Mouse (Mus musculus): ENCODE measurements around the gene Fkbp10. TPM values are rescaled to one million over a fixed set of nuclear protein-coding genes. Genes with fewer than 3 reads are reported as not detected.
A peak's percentile ranks its signal among the peaks of the same experiment; 100 is the strongest.

Fkbp10 gene
- polyA plus RNA-seq, 1 experiment = 10.0 TPM

DNA sequence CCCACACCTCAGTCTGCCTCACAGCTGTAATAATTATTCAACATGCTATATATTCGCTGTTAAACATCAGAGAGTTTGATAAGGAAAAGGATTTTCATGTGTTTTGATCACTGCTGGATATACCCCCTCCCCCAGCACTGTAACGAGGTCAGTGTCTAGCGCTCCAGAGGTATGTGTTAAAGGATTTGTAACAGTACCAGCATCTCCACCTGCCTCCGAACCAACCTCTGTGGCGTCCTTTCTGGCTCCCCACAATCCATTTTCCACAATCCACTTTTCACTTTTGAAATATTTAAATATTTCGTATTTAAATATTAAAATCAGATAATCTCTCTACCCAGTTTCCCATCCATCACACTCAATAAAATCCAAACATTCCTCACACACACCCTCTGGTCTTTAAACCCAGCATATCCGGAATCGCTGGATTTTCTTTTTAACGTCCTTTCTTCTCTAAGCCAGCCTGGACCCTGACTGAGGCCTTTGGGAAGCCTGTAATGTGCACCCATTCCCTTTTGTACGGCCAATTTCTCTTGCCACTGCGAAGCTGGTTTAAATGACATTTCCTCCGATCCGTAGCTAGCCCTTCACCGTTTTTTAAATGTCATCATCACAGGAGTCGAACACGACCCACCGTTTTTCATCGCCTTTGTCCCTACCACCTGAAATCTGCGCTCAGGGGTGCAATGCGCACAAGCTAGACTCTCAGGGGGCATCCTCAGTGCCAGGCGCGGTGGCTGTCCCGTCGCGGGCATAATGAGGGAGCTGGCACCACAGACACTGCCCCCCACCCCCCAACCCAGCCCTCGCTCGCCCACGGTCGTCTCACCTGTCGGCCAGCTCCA, 56.1 kb downstream of the Fkbp10 start:
- TF ChIP-seq CTCF (IDR thresholded peaks at IDR 0.05; ENCODE audit: extremely low read depth, insufficient read length, insufficient replicate concordance, low read depth, low read length) (no peak), POLR2A (IDR thresholded peaks at IDR 0.05; ENCODE audit: low read depth, low read length) (no peak)
- WGBS = 4% methylated on average over 30 of the region's 30 CpGs
- H3K4me1 ChIP-seq (ENCODE audit: control insufficient read depth, insufficient read depth, insufficient read length, low read length) = peaks cover 3% of the 10 kb centered on the region; the same call in 1 of the 2 replicates
- H3K27me3 ChIP-seq (ENCODE audit: control insufficient read depth, insufficient read depth, low read length) = no peaks in the 10 kb centered on the region
- H3K4me3 ChIP-seq (ENCODE audit: low read depth, low read length) = peak overlapping the region; percentile 91
- H3K27ac ChIP-seq (ENCODE audit: insufficient read depth, low read depth, low read length) = no peak overlapping the region
- no peaks in the 10 kb centered on the region; the same call in 1 of the 2 replicates for H3K36me3 ChIP-seq (ENCODE audit: control insufficient read depth, insufficient read depth, low read length)

DNA sequence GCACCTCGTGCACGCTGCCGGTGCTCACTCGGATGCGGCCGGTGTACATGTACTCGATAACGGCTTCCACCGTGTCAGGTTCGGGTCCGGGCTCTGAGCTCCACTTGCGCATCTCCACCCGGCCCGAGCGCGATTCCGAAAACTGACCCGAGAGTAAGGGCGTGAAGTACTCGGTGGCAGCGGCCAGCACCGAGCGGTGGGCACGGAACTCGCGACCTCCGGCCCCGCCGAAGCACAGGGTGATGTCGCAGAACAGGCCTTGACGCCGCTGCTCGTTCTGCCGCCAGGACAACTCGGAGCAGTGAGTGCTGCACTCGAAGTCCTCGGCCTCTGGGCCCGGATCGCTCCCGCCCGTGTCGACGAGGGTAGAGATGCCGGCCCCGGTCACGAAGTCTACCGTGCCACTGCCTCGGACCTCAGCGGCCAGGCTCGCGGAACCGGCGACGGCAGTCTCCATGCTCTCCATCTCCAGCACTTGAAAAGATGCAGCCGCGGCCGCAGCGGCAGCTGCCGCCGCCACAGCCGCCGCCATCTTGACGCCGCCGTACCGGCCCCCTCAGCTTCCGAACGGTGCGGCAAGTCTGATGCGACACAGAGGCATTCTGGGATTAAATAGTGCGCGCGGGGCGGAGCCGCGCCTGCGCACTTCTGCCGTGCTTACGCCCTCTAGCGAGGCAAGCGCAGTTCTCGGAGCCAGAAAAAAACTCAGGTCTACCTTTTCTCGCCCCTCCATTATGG, 56.9 kb downstream of the Fkbp10 start, which contains the start of gene Klhl11:
Klhl11 (minus strand) TSS at position 545 of the 738 bp plus-strand sequence.
- under 1% methylated on average over 83 of the region's 83 CpGs for WGBS
- H3K4me3 ChIP-seq (ENCODE audit: low read depth, low read length) = peak within 1 kb of the TSS; percentile 91
- TF ChIP-seq CTCF (IDR thresholded peaks at IDR 0.05; ENCODE audit: extremely low read depth, insufficient read length, insufficient replicate concordance, low read depth, low read length) = peak; percentile 80
- peak; percentile 98 for TF ChIP-seq POLR2A (IDR thresholded peaks at IDR 0.05; ENCODE audit: low read depth, low read length)
- peaks cover 6% of the 10 kb centered on the region for H3K36me3 ChIP-seq (ENCODE audit: control insufficient read depth, insufficient read depth, low read length)
- no peaks in the 10 kb centered on the region for H3K27me3 ChIP-seq (ENCODE audit: control insufficient read depth, insufficient read depth, low read length)
- H3K27ac ChIP-seq (ENCODE audit: insufficient read depth, low read depth, low read length) = 0 out of 2 replicates have a peak within 1 kb of the TSS, but pooled peaks have one; percentile 15
- H3K4me1 ChIP-seq (ENCODE audit: control insufficient read depth, insufficient read depth, insufficient read length, low read length) = peaks cover 3% of the 10 kb centered on the region; the same call in 1 of the 2 replicates

DNA sequence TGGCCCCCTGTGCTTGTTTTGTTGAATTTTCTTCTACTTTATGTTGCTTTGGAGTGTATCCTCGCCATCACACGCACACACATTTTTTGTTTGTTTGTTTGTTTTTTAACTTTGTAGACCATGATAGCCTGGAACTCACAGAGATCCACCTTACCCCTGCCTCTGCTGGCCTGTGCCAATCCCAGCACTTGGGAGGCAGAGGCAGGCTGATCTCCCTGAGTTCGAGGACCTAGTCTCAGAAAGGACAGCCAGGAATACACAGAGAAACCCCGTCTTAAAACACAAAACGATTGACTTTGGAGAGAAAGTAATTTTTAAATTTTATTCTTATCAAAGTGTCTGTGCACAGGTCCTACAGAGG, 57.4 kb downstream of the Fkbp10 start:
- Histone ChIP-seq H3K4me1 (ENCODE audit: control insufficient read depth, insufficient read depth, insufficient read length, low read length) (peaks cover 3% of the 10 kb centered on the region; the same call in 1 of the 2 replicates), H3K4me3 (ENCODE audit: low read depth, low read length) (no peak overlapping the region), H3K27me3 (ENCODE audit: control insufficient read depth, insufficient read depth, low read length) (no peaks in the 10 kb centered on the region), H3K27ac (ENCODE audit: insufficient read depth, low read depth, low read length) (no peak overlapping the region), H3K36me3 (ENCODE audit: control insufficient read depth, insufficient read depth, low read length) (peaks cover 9% of the 10 kb centered on the region)
- 38% methylated on average over 5 of the region's 5 CpGs for WGBS
- no peak for TF ChIP-seq POLR2A (IDR thresholded peaks at IDR 0.05; ENCODE audit: low read depth, low read length)
- no peak for TF ChIP-seq CTCF (IDR thresholded peaks at IDR 0.05; ENCODE audit: extremely low read depth, insufficient read length, insufficient replicate concordance, low read depth, low read length)

Other genes with a start within 250 kb of the Fkbp10 start
- not detected in 2 replicates for gene Krt9, start 222.5 kb upstream of the Fkbp10 start, polyA plus RNA-seq (2012; rRNA removed)
- gene Krt14, start 208.1 kb upstream of the Fkbp10 start, polyA plus RNA-seq (2012; rRNA removed) = 0.27 TPM in 1 of 2 replicates, not detected in the other
- 0.08 TPM in 1 of 2 replicates, not detected in the other for gene Krt16, start 166.8 kb upstream of the Fkbp10 start, polyA plus RNA-seq (2012; rRNA removed)
- 0.11 and 0.72 TPM in 2 replicates for gene Krt17, start 154.7 kb upstream of the Fkbp10 start, polyA plus RNA-seq (2012; rRNA removed)
- 0.09 TPM in 1 of 2 replicates, not detected in the other for gene Krt42, start 145.8 kb upstream of the Fkbp10 start, polyA plus RNA-seq (2012; rRNA removed)
- gene Eif1, start 95.8 kb upstream of the Fkbp10 start, polyA plus RNA-seq (2012; rRNA removed) = 49.3 and 102 TPM in 2 replicates
- 0.38 and 336 TPM in 2 replicates for gene Gast, start 81.3 kb upstream of the Fkbp10 start, polyA plus RNA-seq (2012; rRNA removed)
- 2.7 and 4.6 TPM in 2 replicates for gene Hap1, start 59.6 kb upstream of the Fkbp10 start, polyA plus RNA-seq (2012; rRNA removed)
- 253 and 689 TPM in 2 replicates for gene Jup, start 17.9 kb upstream of the Fkbp10 start, polyA plus RNA-seq (2012; rRNA removed)
- gene P3h4, start 861 bp upstream of the Fkbp10 start, polyA plus RNA-seq (2012; rRNA removed) = 11.4 and 12.8 TPM in 2 replicates
- 7.9 and 8.4 TPM in 2 replicates for gene Nt5c3b, start 26.1 kb downstream of the Fkbp10 start, polyA plus RNA-seq (2012; rRNA removed)
- 0.04 TPM in 1 of 2 replicates, not detected in the other for gene Klhl10, start 26.2 kb downstream of the Fkbp10 start, polyA plus RNA-seq (2012; rRNA removed)
- 1.7 TPM in 2 replicates for gene Klhl11, start 57.0 kb downstream of the Fkbp10 start, polyA plus RNA-seq (2012; rRNA removed)
- gene Acly, start 112.3 kb downstream of the Fkbp10 start, polyA plus RNA-seq (2012; rRNA removed) = 14.0 and 21.7 TPM in 2 replicates
- gene Ttc25, start 129.9 kb downstream of the Fkbp10 start, polyA plus RNA-seq (2012; rRNA removed) = 0.01 and 0.09 TPM in 2 replicates
- 12.1 and 19.4 TPM in 2 replicates for gene Cnp, start 159.2 kb downstream of the Fkbp10 start, polyA plus RNA-seq (2012; rRNA removed)
- gene Nkiras2, start 203.5 kb downstream of the Fkbp10 start, polyA plus RNA-seq (2012; rRNA removed) = 85.2 and 134 TPM in 2 replicates
- gene Dnajc7, start 204.5 kb downstream of the Fkbp10 start, polyA plus RNA-seq (2012; rRNA removed) = 10.6 and 24.8 TPM in 2 replicates